Mouse (Mus musculus) spleen, adult 12 weeks (tissue): ENCODE measurements around the gene Thoc5.

Source experiments
- DNase-seq: peaks from one replicate; pipeline ENCODE4 v3.0.0; 2022; ENCODE audit warnings: low spot score

Gene Thoc5

GRCm38 (mm10) chr11:4906231-4906630 is 11.1 kb downstream of the Thoc5 start:
- no peak for DNase-seq

- DNase-seq, result peak; percentile 16
These were observed 20.9 kb downstream of the Thoc5 start for GRCm38 (mm10) chr11:4916068-4916467.

DNA sequence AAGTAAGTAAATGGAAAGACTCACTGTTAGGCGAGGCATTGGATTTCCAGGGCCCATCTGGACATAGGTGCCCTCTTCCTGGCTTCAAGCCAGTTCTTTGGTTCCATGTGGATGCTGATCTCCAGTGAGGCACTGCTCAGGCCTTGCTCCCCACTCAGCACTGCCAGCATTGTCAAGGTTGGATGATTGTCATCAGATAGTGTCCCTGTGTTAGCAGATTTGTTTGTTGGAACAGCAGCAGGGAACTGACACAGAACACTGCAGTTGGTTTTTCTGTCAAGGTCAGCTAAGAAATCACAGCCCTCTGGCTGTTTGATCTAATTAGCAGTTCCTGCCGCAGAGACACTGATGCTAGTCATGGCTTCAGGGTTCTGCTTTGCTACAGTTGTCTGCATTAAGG is 26.2 kb downstream of the Thoc5 start:
- no peak for DNase-seq

DNA sequence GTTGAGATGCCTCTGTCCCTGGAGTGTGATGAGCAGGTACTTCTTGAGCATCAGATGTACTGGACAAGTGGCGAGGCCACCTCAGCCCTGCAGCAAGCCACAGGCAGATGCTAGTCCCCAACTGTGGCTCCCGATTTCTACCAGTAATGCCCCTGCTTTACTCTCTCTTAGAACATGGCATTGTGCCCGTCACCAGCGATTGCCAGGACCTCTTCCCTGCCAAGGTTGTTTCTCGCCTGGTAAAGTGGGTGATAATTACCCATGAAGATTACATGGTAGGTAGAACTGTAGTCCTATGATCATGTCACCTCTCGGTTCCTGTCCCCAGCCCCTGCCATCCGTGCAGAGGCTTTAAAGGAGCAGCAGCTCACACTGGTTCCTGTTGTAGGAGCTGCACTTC is 26.6 kb downstream of the Thoc5 start:
- DNase-seq, result no peak

GRCm38 (mm10) chr11:4927224-4927623 is 32.1 kb downstream of the Thoc5 start:
- no peak for DNase-seq

DNA sequence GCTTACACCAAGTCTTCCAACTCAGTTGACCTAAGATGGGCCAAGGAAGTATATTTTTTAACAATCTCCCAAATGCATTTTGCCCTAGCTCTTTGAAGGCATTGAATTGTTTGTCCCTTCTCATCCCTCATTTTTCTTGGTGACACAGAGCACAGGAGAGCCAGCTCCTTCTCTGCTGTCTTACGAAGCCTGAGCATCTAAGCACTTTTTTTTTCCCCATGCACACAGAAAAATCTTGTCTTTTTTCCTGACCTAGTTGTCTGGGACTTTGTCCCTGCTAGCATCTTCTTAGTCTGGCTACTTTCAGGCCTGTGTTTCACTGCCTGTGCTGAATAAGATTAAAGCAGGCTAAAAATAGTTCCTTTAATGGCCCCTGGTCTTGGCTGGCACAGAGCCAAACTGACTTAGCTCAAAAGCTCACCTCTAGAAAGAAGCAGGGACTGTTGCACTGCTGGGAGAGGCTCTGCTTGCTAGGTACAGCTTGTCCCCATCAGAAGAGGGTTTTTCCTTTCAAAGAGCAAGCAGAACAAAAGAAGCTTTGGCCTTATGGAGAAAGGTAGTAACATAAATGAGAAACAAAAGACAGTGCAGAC is 36.0 kb downstream of the Thoc5 start:
- DNase-seq, result no peak

GRCm38 (mm10) chr11:4936243-4936642 is 41.1 kb downstream of the Thoc5 start:
- no peak for DNase-seq

- no peak for DNase-seq
These were observed 51.4 kb downstream of the Thoc5 start for GRCm38 (mm10) chr11:4946530-4946929.

DNA sequence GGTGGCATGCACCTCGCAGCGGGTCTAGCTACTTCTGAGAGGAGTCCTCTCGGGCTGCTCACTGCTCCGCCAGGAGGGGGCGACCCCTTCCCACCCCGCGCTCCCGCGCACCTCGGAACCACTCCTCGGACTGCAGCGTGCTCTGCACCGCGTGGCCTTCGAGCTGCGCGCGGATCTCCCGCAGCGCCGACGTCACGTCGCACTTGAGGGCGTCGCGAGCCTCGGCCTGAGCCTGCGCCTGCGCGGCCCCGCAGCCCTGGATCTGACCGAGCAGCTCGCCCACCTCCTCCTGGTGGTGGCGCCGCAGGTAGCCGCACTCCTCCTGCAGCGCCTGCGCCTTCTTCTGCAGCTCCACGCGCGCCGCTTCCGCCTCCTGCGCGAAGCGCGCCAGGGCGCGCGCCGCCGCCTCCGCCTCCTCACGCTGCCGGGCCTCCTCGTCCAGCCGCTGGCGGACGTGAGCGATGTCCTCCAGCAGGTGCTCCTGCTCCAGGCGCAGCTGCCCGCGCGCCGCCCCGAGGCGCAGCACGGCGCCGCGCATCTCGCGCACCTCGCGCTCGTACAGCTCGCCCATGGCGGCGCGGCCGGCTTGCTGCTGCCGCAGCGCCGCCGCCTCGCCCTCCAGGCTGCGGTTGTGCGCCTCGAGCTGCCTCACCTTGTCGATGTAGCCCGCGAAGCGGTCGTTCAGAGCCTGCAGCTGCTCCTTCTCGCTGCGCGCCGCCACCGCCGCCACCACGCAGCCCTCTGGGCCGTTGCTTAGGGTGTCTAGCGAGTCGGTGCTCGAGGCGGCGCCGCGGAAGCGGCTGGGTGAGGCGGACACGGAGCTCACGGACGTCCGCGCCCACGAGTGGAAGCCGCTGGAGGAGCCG is 52.1 kb downstream of the Thoc5 start:
- peak; percentile 50 for DNase-seq

- no peak for DNase-seq
These were observed 52.7 kb downstream of the Thoc5 start, which contains the start of gene Nefh for GRCm38 (mm10) chr11:4947813-4948174. Gene Nefh (minus strand): TSS chr11:4948064.

DNA sequence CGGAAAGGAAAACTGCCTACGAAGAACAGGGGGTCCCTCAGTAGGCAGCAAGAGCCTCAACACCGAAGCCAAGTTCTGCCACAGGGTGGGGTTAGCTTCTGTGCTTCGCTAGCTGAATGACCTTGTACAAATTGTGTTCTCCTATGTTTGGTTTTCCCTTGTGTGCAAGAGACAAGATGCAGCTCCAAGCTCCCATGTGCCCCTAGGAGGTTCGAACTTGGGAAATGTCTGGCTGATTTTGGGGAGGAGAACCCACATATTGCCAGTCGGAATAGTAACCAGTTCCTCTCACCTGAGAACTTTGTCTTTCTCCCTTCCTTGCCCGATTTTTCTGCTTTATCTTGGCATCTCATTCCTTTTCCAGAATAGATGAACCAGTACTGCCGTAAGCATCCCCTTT is 53.7 kb downstream of the Thoc5 start:
- DNase-seq, result no peak

DNA sequence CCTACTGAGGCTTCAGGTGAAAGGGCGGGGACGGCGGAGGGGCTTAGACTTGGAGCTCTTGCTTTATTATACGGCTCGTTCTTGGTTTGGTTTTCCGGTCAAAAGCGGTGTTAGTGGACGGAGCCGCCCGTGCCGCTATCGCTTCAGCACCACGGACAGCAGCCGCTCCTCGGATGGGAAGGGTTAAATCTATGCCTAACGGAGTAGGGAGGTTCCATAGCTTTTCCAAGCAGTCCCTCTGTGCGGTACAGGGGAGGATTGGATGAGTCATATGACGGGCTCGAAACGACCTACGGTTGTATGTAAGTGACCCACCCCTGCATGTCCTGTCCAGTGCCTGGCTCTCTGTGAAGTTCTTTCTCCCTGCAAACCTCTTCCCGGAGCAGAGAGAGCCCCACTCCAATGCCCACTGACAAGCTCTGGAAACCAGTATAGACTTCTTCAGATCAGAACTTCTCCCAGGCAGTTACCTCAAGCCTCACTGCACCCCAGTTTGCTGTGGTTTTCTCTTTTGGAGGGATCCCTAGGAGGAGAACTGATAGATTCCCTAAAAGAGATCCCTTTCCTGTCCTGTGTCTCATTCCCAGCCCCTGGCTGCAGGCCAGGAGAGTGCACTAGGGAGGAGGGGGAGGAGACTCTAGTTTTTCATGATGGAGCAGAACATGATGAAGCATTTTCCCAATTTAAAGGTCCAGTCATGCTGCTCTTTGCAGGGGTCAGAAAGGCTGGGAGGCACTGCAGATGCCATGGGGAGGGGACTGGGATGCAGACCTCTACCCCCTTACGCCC is 54.3 kb downstream of the Thoc5 start:
- no peak for DNase-seq

- no peak for DNase-seq
These were observed 58.3 kb downstream of the Thoc5 start for GRCm38 (mm10) chr11:4953401-4953800.

GRCm38 (mm10) chr11:4953918-4954317 is 58.8 kb downstream of the Thoc5 start:
- DNase-seq, result no peak

DNA sequence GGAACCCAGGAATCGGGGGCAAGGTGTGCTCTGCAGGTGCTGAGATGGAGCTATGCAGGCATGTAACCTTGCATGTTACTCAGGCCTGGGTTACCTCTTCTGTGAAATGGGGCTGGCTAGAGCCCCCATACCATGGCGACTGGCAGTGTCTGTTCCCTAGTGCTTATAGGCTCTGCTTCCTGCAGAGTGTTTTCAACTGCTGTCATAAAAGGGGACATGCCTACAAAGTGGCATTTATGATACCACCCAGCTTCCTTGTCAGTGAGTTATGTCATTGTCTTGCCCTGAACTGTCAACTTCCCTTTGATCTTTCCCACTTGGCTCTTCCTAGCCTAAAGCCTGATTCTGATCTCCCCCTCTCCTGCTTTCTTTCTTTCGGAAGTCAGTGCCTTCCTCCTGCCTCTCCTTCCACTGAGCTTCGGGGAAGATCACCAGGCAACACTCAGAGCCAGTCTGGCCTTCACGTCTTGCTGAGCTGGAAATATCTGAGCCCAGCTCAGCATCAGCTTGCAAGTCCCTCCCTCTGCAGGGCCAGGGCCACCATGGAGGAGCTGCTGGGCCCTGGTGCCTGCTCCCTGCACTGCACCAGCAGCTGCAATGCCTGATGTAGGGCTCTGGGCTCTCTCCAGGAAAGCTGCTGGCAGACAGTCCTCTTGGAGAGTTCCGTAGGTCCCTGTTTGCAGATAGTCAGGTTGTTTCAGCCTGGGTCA is 68.1 kb downstream of the Thoc5 start:
- no peak for DNase-seq

DNA sequence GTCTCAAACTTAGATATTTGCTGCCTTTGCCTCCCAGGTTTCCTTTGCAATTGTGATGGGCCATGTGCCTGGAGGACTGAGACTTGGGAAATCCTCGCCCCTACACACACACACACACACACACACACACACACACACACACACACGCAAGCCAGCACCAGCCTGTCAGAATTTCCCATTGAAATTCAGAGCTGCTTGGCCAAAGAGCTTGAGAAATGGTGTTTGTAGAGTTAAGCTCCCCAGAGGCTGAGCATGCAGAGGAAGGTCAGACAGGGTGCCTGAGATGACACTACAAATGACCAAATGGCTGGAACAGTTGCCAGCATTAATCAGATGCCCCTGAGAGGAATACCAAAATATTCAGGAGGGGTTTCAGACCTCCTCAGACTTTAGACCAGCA is 71.2 kb downstream of the Thoc5 start:
- DNase-seq, result no peak

- no peak for DNase-seq
These were observed 71.8 kb downstream of the Thoc5 start for GRCm38 (mm10) chr11:4966888-4967287.

- DNase-seq, result no peak
These were observed 72.4 kb downstream of the Thoc5 start for GRCm38 (mm10) chr11:4967549-4967948.

GRCm38 (mm10) chr11:4968376-4968775 is 73.3 kb downstream of the Thoc5 start:
- DNase-seq, result no peak

- peak; percentile 27 for DNase-seq
These were observed 78.1 kb downstream of the Thoc5 start for GRCm38 (mm10) chr11:4972967-4973870.

- DNase-seq, result no peak
These were observed 78.7 kb downstream of the Thoc5 start for GRCm38 (mm10) chr11:4973871-4974256.
